In genomic region chr7:3399937-3400336, GRCm38 (mm10) we compare ENCODE assay signal across 32 mouse cellular contexts. TPM values are rescaled to one million over a fixed set of nuclear protein-coding genes. Genes with fewer than 3 reads are reported as not detected.
DNase-seq lines count a peak whose midpoint lies in the region; ATAC-seq and TF ChIP-seq lines count a peak whose summit lies in the region.
"Had no signal": no experiment of that assay in that cellular context is flagged by ENCODE, and none has a peak within 500 bp of the region (broad histone marks: within the 10 kb centered on the region; RNA-seq: fewer than 3 reads in every experiment).

No protein-coding gene starts in this region.

- TF ChIP-seq CTCF in bone marrow macrophage, adult 2 months (IDR thresholded peaks at IDR 0.05; ENCODE audit: low read depth, low read length) = no peak

- no peak overlapping the region for H3K4me3 ChIP-seq in bone marrow macrophage, adult 2 months (ENCODE audit: insufficient read depth, low read length)
- H3K4me3 ChIP-seq: embryonic facial prominence, embryonic 10.5 days; embryonic facial prominence, embryonic 13.5 days; erythroblast, embryonic 14.5 days; forebrain, embryonic 12.5 days; forebrain, embryonic 15.5 days; hindbrain, embryonic 15.5 days; intestine, embryonic 15.5 days had no signal

- intact Hi-C loops in left cerebral cortex, postnatal 10 days (cut with DNase I) = no loop called here
- intact Hi-C loops in gastrocnemius, postnatal 14 days (cut with DNase I; ENCODE audit: low total_unique reads) = no loop called here

- ATAC-seq in hematopoietic stem cell, adult 5-6 weeks (replicated peaks in 1 of 2; ENCODE audit: insufficient read depth in 1 of 2, low FRiP score in 2 of 2, low TSS enrichment in 1 of 2, low read depth in 1 of 2, poor library complexity in 2 of 2, severe bottlenecking in 2 of 2) = peak; percentile 36 to 46; a peak in 1 of 4 replicates
- ATAC-seq: forebrain, embryonic 15.5 days; intestine, embryonic 15.5 days; Patski had no signal

- peak overlapping the region; percentile 50; the same call in 1 of the 2 replicates for H3K27ac ChIP-seq in bone marrow macrophage, adult 2 months (ENCODE audit: insufficient read depth, low read depth, low read length)
- H3K27ac ChIP-seq: embryonic facial prominence, embryonic 10.5 days; embryonic facial prominence, embryonic 13.5 days; forebrain, embryonic 12.5 days; forebrain, embryonic 15.5 days; hindbrain, embryonic 15.5 days; intestine, embryonic 15.5 days had no signal

- no peak for TF ChIP-seq POLR2A in bone marrow macrophage, adult 2 months (IDR thresholded peaks at IDR 0.05; ENCODE audit: borderline replicate concordance, low read depth, low read length)

- DNase-seq in A20 (ENCODE audit: low read depth, low spot score) = peak; percentile 43
- DNase-seq in kidney, postnatal 10 days = no peak
- no peak for DNase-seq in left cerebral cortex, postnatal 10 days (ENCODE audit: extremely low spot score in 1 of 2, low spot score in 2 of 2)
- no peak for DNase-seq in gastrocnemius, postnatal 14 days
- DNase-seq: adrenal gland, postnatal 10 days; adrenal gland, postnatal 36 days; B cell, adult 2 months; cerebellum, adult 11 months; cerebellum, adult 2 months; cerebellum, adult 9-11 months; cerebellum, postnatal 25 days; embryo, embryonic 11 days; gastrocnemius, postnatal 36 days; heart, adult 11 months; heart, postnatal 36 days; kidney, adult 11 months had no signal

- H3K4me1 ChIP-seq in bone marrow macrophage, adult 2 months (ENCODE audit: control insufficient read depth, insufficient read depth, low read length) = peaks cover 16% of the 10 kb centered on the region
- H3K4me1 ChIP-seq: intestine, embryonic 15.5 days had no signal

RNA-seq across cellular contexts. Expression of gene Cacng8, which starts 9.5 kb away (rescaled TPM):
- 0.40 and 0.77 TPM in 2 replicates for polyA plus RNA-seq in bone marrow macrophage, adult 2 months (2012; ENCODE audit: insufficient read depth, insufficient read length, missing spikeins)
- 3.9 TPM in 1 of 2 replicates, not detected in the other for total RNA-seq in hematopoietic stem cell, adult 5-6 weeks (2017)
- 100 to 1,000 TPM; 161 to 164 TPM for total RNA-seq in left cerebral cortex, postnatal 10 days (2021)
- not detected for total RNA-seq in gastrocnemius, postnatal 14 days (2021)
- total RNA-seq: G1E; gastrocnemius, adult 8-10 months; gastrocnemius, postnatal 36 days; heart, adult 8-10 months; heart, postnatal 36 days had no signal
- polyA plus RNA-seq: erythroblast, embryonic 14.5 days; G1E; heart, postnatal 0 days had no signal

RNA-seq across cellular contexts. Expression of gene Cacng6, which starts 24.1 kb away (rescaled TPM):
- polyA plus RNA-seq in bone marrow macrophage, adult 2 months (2012; ENCODE audit: insufficient read depth, insufficient read length, missing spikeins) = not detected in 2 replicates
- not detected in 2 replicates for total RNA-seq in hematopoietic stem cell, adult 5-6 weeks (2017)
- 1 to 10 TPM; 2.1 to 3.0 TPM for total RNA-seq in left cerebral cortex, postnatal 10 days (2021)
- total RNA-seq in gastrocnemius, postnatal 14 days (2021) = 10 to 100 TPM; 79.3 to 91.5 TPM
- total RNA-seq: adrenal gland, adult 18-20 months; adrenal gland, postnatal 36 days; CH12.LX had no signal
- polyA plus RNA-seq: erythroblast, embryonic 14.5 days; G1E; hindbrain, embryonic 15.5 days; Patski had no signal

Comparison
In these comparisons a context has a peak if more than half of its experiments do, and no peak if none do; other contexts are left out.
1. RNA of gene Cacng8, which starts 9.5 kb away (total RNA-seq): 161 to 164 TPM in left cerebral cortex, postnatal 10 days; 3.9 TPM in hematopoietic stem cell, adult 5-6 weeks and not detected in gastrocnemius, postnatal 14 days; every median in the first group is over 10 times any median in the second.
2. RNA of gene Cacng6, which starts 24.1 kb away (total RNA-seq): 79.3 to 91.5 TPM in gastrocnemius, postnatal 14 days; 2.1 to 3.0 TPM in left cerebral cortex, postnatal 10 days and not detected in hematopoietic stem cell, adult 5-6 weeks; every median in the first group is over 10 times any median in the second.